Comparison of ENCODE assay signal across 7 mouse cellular contexts in genomic region chr7:116443004-116443696, GRCm38 (mm10). TPM values are rescaled to one million over a fixed set of nuclear protein-coding genes. Genes with fewer than 3 reads are reported as not detected.
DNase-seq lines count a peak whose midpoint lies in the region; ATAC-seq lines count a peak whose summit lies in the region.

Gene Pik3c2a, minus strand, starts transcription at chr7:116443449.

- H3K27ac ChIP-seq in embryonic facial prominence, embryonic 10.5 days (replicated peaks): peak within 1 kb of the TSS; percentile 95
- peak within 1 kb of the TSS; percentile 97 for H3K27ac ChIP-seq in limb, embryonic 10.5 days
- H3K27ac ChIP-seq in midbrain, embryonic 13.5 days: peak within 1 kb of the TSS; percentile 94

- peak within 1 kb of the TSS; percentile 93 for H3K9ac ChIP-seq in midbrain, embryonic 13.5 days (replicated peaks)

- peak within 1 kb of the TSS; percentile 86 for H3K4me3 ChIP-seq in embryonic facial prominence, embryonic 10.5 days
- peak within 1 kb of the TSS; percentile 93 for H3K4me3 ChIP-seq in limb, embryonic 10.5 days
- H3K4me3 ChIP-seq in midbrain, embryonic 13.5 days (replicated peaks): peak within 1 kb of the TSS; percentile 87

- peak; percentile 86 for ATAC-seq in granulocyte monocyte progenitor cell, adult 5-6 weeks (replicated peaks; ENCODE audit: poor library complexity, severe bottlenecking)
- peak; percentile 99 for ATAC-seq in midbrain, embryonic 13.5 days

- H3K36me3 ChIP-seq in embryonic facial prominence, embryonic 10.5 days (replicated peaks): peaks cover 8% of the 10 kb centered on the region
- H3K36me3 ChIP-seq in limb, embryonic 10.5 days: peaks cover 7% of the 10 kb centered on the region
- no peaks in the 10 kb centered on the region for H3K36me3 ChIP-seq in midbrain, embryonic 13.5 days

- peak within 1 kb of the TSS; percentile 70 for H3K4me2 ChIP-seq in midbrain, embryonic 13.5 days (replicated peaks)

- H3K4me1 ChIP-seq in embryonic facial prominence, embryonic 10.5 days: peaks cover 31% of the 10 kb centered on the region
- H3K4me1 ChIP-seq in limb, embryonic 10.5 days: peaks cover 32% of the 10 kb centered on the region
- peaks cover 36% of the 10 kb centered on the region for H3K4me1 ChIP-seq in midbrain, embryonic 13.5 days (replicated peaks)

- DNase-seq in adrenal gland, postnatal 10 days: peak; percentile 97
- peak; percentile 98 for DNase-seq in embryonic facial prominence, embryonic 10.5 days (ENCODE audit: low spot score)
- peak; percentile 96 for DNase-seq in kidney, adult 11 months
- peak; percentile 97 for DNase-seq in limb, embryonic 10.5 days (ENCODE audit: low spot score)
- peak; percentile 66 for DNase-seq in spleen, adult 12 weeks (ENCODE audit: low spot score)

- under 1% methylated on average over 72 of the region's 72 CpGs for WGBS in embryonic facial prominence, embryonic 10.5 days
- WGBS in limb, embryonic 10.5 days: under 1% methylated on average over 70 of the region's 72 CpGs
- WGBS in midbrain, embryonic 13.5 days: under 1% methylated on average over 55 of the region's 72 CpGs

- no peaks in the 10 kb centered on the region for H3K9me3 ChIP-seq in embryonic facial prominence, embryonic 10.5 days
- H3K9me3 ChIP-seq in limb, embryonic 10.5 days (replicated peaks): no peaks in the 10 kb centered on the region
- H3K9me3 ChIP-seq in midbrain, embryonic 13.5 days: no peaks in the 10 kb centered on the region

- no peaks in the 10 kb centered on the region for H3K27me3 ChIP-seq in embryonic facial prominence, embryonic 10.5 days (replicated peaks; ENCODE audit: low read depth, poor library complexity, severe bottlenecking)
- H3K27me3 ChIP-seq in limb, embryonic 10.5 days (ENCODE audit: low read depth, poor library complexity, severe bottlenecking): no peaks in the 10 kb centered on the region
- no peaks in the 10 kb centered on the region for H3K27me3 ChIP-seq in midbrain, embryonic 13.5 days

RNA-seq across cellular contexts. Expression of gene Pik3c2a, which starts in this region (rescaled TPM):
- total RNA-seq in adrenal gland, postnatal 10 days (2021): 10 to 100 TPM; 27.0 to 31.5 TPM
- 32.8 and 33.7 TPM in 2 replicates for polyA plus RNA-seq in embryonic facial prominence, embryonic 10.5 days (2016; fragmentation: Nextera tagmentation; extraction: Ambion mirVana)
- total RNA-seq in granulocyte monocyte progenitor cell, adult 5-6 weeks (2014; fragmentation: Nextera tagmentation): 13.2 and 24.8 TPM in 2 replicates
- 12.8 and 13.8 TPM in 2 replicates for total RNA-seq in granulocyte monocyte progenitor cell, adult 5-6 weeks (2017)
- 28.8 and 34.5 TPM in 2 replicates for polyA plus RNA-seq in limb, embryonic 10.5 days (2016; fragmentation: Nextera tagmentation; extraction: Ambion mirVana)
- 20.4 and 22.3 TPM in 2 replicates for polyA plus RNA-seq in midbrain, embryonic 13.5 days (2015; fragmentation: Nextera tagmentation; extraction: Ambion mirVana)

Comparison
In these comparisons a context has a peak if more than half of its experiments do, and no peak if none do; other contexts are left out.
1. Peak in every context shown above with its lines: DNase-seq, ATAC-seq, H3K4me3 ChIP-seq and H3K27ac ChIP-seq.